Mouse (Mus musculus) urinary bladder, postnatal 14 days (tissue): ENCODE measurements around the gene Ifnab.

Experiments
- DNase-seq: peaks from one replicate; pipeline ENCODE4 v3.0.0; 2021; ENCODE audit warnings: low spot score

The Ifnab gene

GRCm38 (mm10) chr4:88691259-88691658, at the start of gene Ifnab:
Ifnab (minus strand) TSS chr4:88691359.
- DNase-seq = no peak

GRCm38 (mm10) chr4:88739036-88739435, 47.9 kb upstream of the Ifnab start:
- DNase-seq = no peak

GRCm38 (mm10) chr4:88738480-88738879, 47.3 kb upstream of the Ifnab start:
- peak; percentile 76 for DNase-seq

- peak; percentile 40 for DNase-seq
These were observed 36.2 kb upstream of the Ifnab start for GRCm38 (mm10) chr4:88727324-88727723.

GRCm38 (mm10) chr4:88726727-88727126, 35.6 kb upstream of the Ifnab start:
- DNase-seq = no peak

GRCm38 (mm10) chr4:88723497-88724090, 32.4 kb upstream of the Ifnab start:
- DNase-seq = no peak

GRCm38 (mm10) chr4:88721791-88722721, 30.9 kb upstream of the Ifnab start, which contains the start of the genes Gm26566 and Klhl9:
Gm26566 (plus strand) TSS chr4:88721805.
Klhl9 (minus strand) TSS chr4:88722465.
- peak; percentile 92 for DNase-seq

GRCm38 (mm10) chr4:88718715-88719114, 27.6 kb upstream of the Ifnab start:
- no peak for DNase-seq

- DNase-seq = peak; percentile 17
These were observed 23.9 kb upstream of the Ifnab start for GRCm38 (mm10) chr4:88715059-88715458.

GRCm38 (mm10) chr4:88714281-88714680, 23.1 kb upstream of the Ifnab start:
- no peak for DNase-seq

GRCm38 (mm10) chr4:88707128-88707826, 16.1 kb upstream of the Ifnab start:
- no peak for DNase-seq

- DNase-seq = no peak
These were observed 14.8 kb upstream of the Ifnab start for GRCm38 (mm10) chr4:88705924-88706323.

GRCm38 (mm10) chr4:88699301-88699700, 8.1 kb upstream of the Ifnab start:
- DNase-seq = no peak

GRCm38 (mm10) chr4:88698781-88699180, 7.6 kb upstream of the Ifnab start:
- DNase-seq = no peak

GRCm38 (mm10) chr4:88697753-88698152, 6.6 kb upstream of the Ifnab start:
- no peak for DNase-seq

GRCm38 (mm10) chr4:88697108-88697507, 5.9 kb upstream of the Ifnab start:
- DNase-seq = no peak

GRCm38 (mm10) chr4:88696237-88696884, 5.2 kb upstream of the Ifnab start:
- peak; percentile 72 for DNase-seq

GRCm38 (mm10) chr4:88693392-88693791, 2.2 kb upstream of the Ifnab start:
- DNase-seq = no peak

GRCm38 (mm10) chr4:88692537-88692936, 1.4 kb upstream of the Ifnab start:
- no peak for DNase-seq

GRCm38 (mm10) chr4:88683812-88684211, 7.3 kb downstream of the Ifnab start, which contains the start of gene Ifna2:
Ifna2 (minus strand) TSS chr4:88683912.
- DNase-seq = no peak

GRCm38 (mm10) chr4:88681353-88681752, 9.8 kb downstream of the Ifnab start:
- no peak for DNase-seq

GRCm38 (mm10) chr4:88680362-88680761, 10.8 kb downstream of the Ifnab start:
- peak; percentile 11 for DNase-seq
